Mouse (Mus musculus): ENCODE data around the gene Sgsm2.
"Not testable (repeated sequence)": the region's sequence is repeated elsewhere in the genome, so short reads cannot be mapped to it uniquely, and the experiment has no call there.

Gene Sgsm2

GRCm38 (mm10) chr11:74827791-74828403, 69.0 kb downstream of the Sgsm2 start:
- no peak for DNase-seq

DNA sequence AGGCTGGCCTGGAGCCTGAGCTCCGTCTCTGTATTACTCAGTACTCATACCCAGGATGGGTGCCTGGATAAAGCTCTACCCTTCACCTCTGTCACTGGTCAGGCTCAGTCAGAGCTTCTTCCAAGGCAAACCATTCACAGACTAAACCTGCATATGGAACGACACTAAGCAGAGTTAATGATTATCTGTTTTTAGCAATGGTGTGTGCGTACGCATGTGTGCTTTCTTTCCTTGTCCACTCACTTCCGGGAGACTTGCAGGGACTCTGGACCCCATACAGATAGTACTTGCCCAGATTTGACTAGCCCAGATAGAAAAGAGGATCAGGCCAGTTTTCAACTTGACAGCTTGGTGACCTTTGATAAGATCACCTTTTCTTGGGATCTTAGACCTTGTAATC, 70.2 kb downstream of the Sgsm2 start:
- no peak for DNase-seq

GRCm38 (mm10) chr11:74826151-74826550, 70.7 kb downstream of the Sgsm2 start:
- no peak for DNase-seq

- DNase-seq: no peak
Observed at GRCm38 (mm10) chr11:74822746-74823440, 74.0 kb downstream of the Sgsm2 start.

DNA sequence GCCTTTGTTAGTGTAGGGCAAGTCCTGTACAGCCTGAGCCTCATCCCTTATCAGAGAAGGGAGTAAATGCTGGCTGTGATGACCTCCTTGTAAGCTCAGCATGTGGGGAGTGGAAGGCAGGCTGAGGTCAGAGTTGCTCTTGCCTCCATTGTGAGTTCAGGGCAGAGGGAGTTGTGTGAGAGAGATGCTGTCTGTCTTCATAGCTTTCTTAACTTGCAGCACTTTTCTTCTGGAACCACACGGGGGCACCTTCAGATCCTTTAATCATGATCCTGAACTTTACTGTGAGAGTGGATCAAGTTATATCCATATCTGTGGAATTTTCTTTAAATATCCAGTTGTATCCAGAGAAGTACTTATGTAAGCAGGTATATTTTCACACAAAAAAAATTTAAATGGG, 75.4 kb downstream of the Sgsm2 start:
- peak; percentile 41 for DNase-seq

DNA sequence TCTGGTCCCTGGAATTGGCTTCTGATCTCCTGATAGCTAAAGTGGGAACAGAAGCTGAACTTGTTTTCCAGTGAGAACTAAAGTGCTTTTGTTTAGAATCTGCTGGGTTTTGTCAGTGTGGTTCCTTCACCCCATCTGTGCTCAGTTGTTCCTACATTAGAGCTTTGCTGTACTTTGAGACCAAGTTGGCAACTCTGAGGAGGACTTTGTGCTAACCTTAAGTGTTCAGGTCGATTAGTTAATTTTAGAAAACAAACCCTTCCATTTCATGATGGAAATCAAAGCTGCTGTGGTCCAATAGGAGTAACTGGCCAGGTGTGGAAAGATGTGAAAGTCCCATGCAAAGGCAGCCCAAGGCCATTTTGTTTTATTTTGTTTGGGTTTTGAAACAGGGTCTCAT, 75.9 kb downstream of the Sgsm2 start:
- no peak for DNase-seq

GRCm38 (mm10) chr11:74815795-74816194, 81.1 kb downstream of the Sgsm2 start:
- DNase-seq: no peak

DNA sequence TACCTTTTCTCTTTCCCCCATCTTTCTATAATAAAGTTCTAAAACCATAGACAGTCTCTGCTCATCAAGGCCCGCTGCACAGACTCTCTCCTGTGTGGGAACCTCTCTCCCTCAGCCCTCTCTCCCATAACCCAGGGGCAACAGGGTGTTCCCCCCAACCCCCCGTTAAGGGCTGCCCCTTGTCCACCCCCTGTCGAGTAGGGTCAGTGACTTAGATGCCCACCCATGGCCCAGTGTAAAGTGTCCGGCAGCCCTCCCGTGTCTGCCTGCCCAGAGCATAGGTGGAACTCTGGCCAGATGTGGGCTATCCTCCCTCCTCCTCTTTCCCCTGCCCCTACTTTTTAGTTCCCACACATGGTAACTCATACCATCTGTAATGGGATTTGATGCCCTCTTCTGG, 85.3 kb downstream of the Sgsm2 start:
- DNase-seq: no peak

DNA sequence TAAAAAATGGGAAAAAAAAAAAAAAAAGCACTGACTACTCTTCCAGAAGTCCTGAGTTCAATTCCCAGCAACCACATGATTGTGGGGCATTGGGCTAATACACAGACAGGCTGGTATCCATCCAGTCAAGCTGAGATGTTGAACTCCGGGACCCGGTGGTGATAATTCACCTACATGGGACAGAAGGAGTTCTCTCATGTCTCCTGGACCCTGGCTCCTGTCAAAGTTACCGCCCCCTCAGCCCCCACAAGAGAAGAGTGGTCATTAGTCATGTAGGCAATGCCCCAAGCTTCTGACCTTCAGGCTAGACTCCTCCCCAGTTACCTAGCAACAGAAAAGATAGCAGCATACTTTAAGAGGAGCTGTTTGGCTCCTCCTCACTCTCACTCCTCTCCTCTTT, 85.8 kb downstream of the Sgsm2 start:
- DNase-seq: not testable (repeated sequence)

- no peak for DNase-seq
Observed at GRCm38 (mm10) chr11:74810134-74810533, 86.7 kb downstream of the Sgsm2 start.

- no peak for DNase-seq
Observed at GRCm38 (mm10) chr11:74808251-74808853, 88.5 kb downstream of the Sgsm2 start.

- DNase-seq: peak; percentile 35
Observed at GRCm38 (mm10) chr11:74807246-74807882, 89.5 kb downstream of the Sgsm2 start.

GRCm38 (mm10) chr11:74804081-74804627, 92.7 kb downstream of the Sgsm2 start:
- no peak for DNase-seq

GRCm38 (mm10) chr11:74800658-74801057, 96.2 kb downstream of the Sgsm2 start:
- no peak for DNase-seq
